Mouse (Mus musculus) midbrain, embryonic 13.5 days (tissue): ENCODE measurements around the gene Antxrl. TPM values are rescaled to one million over a fixed set of nuclear protein-coding genes. Genes with fewer than 3 reads are reported as not detected.

ENCODE experiments used
- ATAC-seq: fragments of 200-750 bp; cut with Nextera tagmentation; 2 replicates; pipeline ENCODE4 v1.8.0; 2017; ENCODE audit warnings: mild to moderate bottlenecking, moderate TSS enrichment, moderate library complexity
- H3K27ac ChIP-seq: fragments of 300-500 bp; sonication (generic); 2 replicates; pipeline ENCODE4 v1.5.1; 2015; ENCODE audit warnings: inconsistent platforms, mild to moderate bottlenecking, moderate library complexity
- H3K27me3 ChIP-seq: fragments of 300-500 bp; sonication (generic); 2 replicates; pipeline ENCODE4 v1.6.1; 2015; ENCODE audit warnings: mild to moderate bottlenecking, inconsistent platforms
- H3K36me3 ChIP-seq: fragments of 300-500 bp; sonication (generic); 2 replicates; pipeline ENCODE4 v1.6.1; 2015; ENCODE audit warnings: mild to moderate bottlenecking, inconsistent platforms
- H3K4me1 ChIP-seq: fragments of 300-500 bp; sonication (generic); replicated peaks from 2 replicates; pipeline ENCODE4 v1.6.1; 2015; ENCODE audit warnings: inconsistent platforms
- H3K4me2 ChIP-seq: fragments of 300-500 bp; sonication (generic); replicated peaks from 2 replicates; pipeline ENCODE4 v1.6.1; 2015; ENCODE audit warnings: moderate library complexity, mild to moderate bottlenecking, inconsistent platforms
- H3K4me3 ChIP-seq: fragments of 300-500 bp; sonication (generic); replicated peaks from 2 replicates; pipeline ENCODE4 v1.5.1; 2015; ENCODE audit warnings: mild to moderate bottlenecking, inconsistent platforms
- H3K9ac ChIP-seq: fragments of 300-500 bp; sonication (generic); replicated peaks from 2 replicates; pipeline ENCODE4 v1.6.1; 2015; ENCODE audit warnings: mild to moderate bottlenecking, inconsistent platforms
- H3K9me3 ChIP-seq: fragments of 300-500 bp; sonication (generic); 2 replicates; pipeline ENCODE4 v1.6.1; 2016; ENCODE audit warnings: mild to moderate bottlenecking, inconsistent platforms
- WGBS: fragments of 180-500 bp; shearing (Covaris S2); methylation state at CpG from one replicate; pipeline ENCODE4 v1.1.7; 2015; 5-methylcytosine and 5-hydroxymethylcytosine counted together
- polyA plus RNA-seq: library from polyadenylated mRNA; unstranded; fragments of >200 nt; fragmentation: Nextera tagmentation; extraction: Ambion mirVana; gene quantifications from 2 replicates; pipeline ENCODE4 v1.2.1, GENCODE M21; 2015

Antxrl gene
- polyA plus RNA-seq, result not detected in 2 replicates

- Histone ChIP-seq H3K9me3 (no peaks in the 10 kb centered on the region), H3K4me2 (no peak within 1 kb of the TSS), H3K4me3 (no peak within 1 kb of the TSS), H3K36me3 (no peaks in the 10 kb centered on the region), H3K27me3 (no peaks in the 10 kb centered on the region), H3K27ac (no peak within 1 kb of the TSS), H3K4me1 (no peaks in the 10 kb centered on the region), H3K9ac (no peak within 1 kb of the TSS)
- no peak for ATAC-seq
- WGBS, result 94% methylated on average over 6 of the region's 6 CpGs
Observed at GRCm38 (mm10) chr14:34052516-34052915, at the start of gene Antxrl. Antxrl (plus strand) TSS chr14:34052707.

- Histone ChIP-seq H3K4me2 (no peak within 1 kb of the TSS), H3K9ac (no peak within 1 kb of the TSS), H3K27ac (no peak within 1 kb of the TSS), H3K4me1 (no peaks in the 10 kb centered on the region), H3K36me3 (no peaks in the 10 kb centered on the region), H3K27me3 (no peaks in the 10 kb centered on the region), H3K9me3 (no peaks in the 10 kb centered on the region), H3K4me3 (no peak within 1 kb of the TSS)
- WGBS, result 91% methylated on average over 3 of the region's 3 CpGs
- ATAC-seq, result no peak
Observed at GRCm38 (mm10) chr14:34015063-34015462, 37.4 kb upstream of the Antxrl start, which contains the start of gene Gm30083. Gm30083 (minus strand) TSS chr14:34015182.

GRCm38 (mm10) chr14:34016381-34016780 lies 36.1 kb upstream of the Antxrl start, which contains the start of gene Gm5460:
Gm5460 (plus strand) TSS chr14:34016758.
- Histone ChIP-seq H3K4me3 (no peak within 1 kb of the TSS), H3K9ac (no peak within 1 kb of the TSS), H3K9me3 (no peaks in the 10 kb centered on the region), H3K27ac (no peak within 1 kb of the TSS), H3K4me1 (no peaks in the 10 kb centered on the region), H3K4me2 (no peak within 1 kb of the TSS), H3K27me3 (no peaks in the 10 kb centered on the region), H3K36me3 (no peaks in the 10 kb centered on the region)
- WGBS, result 95% methylated on average over 4 of the region's 4 CpGs
- no peak for ATAC-seq

GRCm38 (mm10) chr14:34016938-34017337 lies 35.6 kb upstream of the Antxrl start:
- 88% methylated on average over 2 of the region's 2 CpGs for WGBS
- H3K9me3 ChIP-seq, result no peaks in the 10 kb centered on the region
- no peak overlapping the region for H3K27ac ChIP-seq
- no peak overlapping the region for H3K9ac ChIP-seq
- ATAC-seq, result no peak
- no peaks in the 10 kb centered on the region for H3K36me3 ChIP-seq
- H3K27me3 ChIP-seq, result no peaks in the 10 kb centered on the region
- H3K4me3 ChIP-seq, result no peak overlapping the region
- no peak overlapping the region for H3K4me2 ChIP-seq
- no peaks in the 10 kb centered on the region for H3K4me1 ChIP-seq

GRCm38 (mm10) chr14:34026710-34027109 lies 25.8 kb upstream of the Antxrl start:
- H3K4me2 ChIP-seq, result no peak overlapping the region
- no peak overlapping the region for H3K9ac ChIP-seq
- peaks cover 3% of the 10 kb centered on the region for H3K9me3 ChIP-seq
- H3K36me3 ChIP-seq, result no peaks in the 10 kb centered on the region
- no peak overlapping the region for H3K27ac ChIP-seq
- WGBS, result 82% methylated on average over 2 of the region's 2 CpGs
- H3K4me1 ChIP-seq, result no peaks in the 10 kb centered on the region
- no peak for ATAC-seq
- H3K27me3 ChIP-seq, result no peaks in the 10 kb centered on the region
- H3K4me3 ChIP-seq, result no peak overlapping the region

GRCm38 (mm10) chr14:34033841-34034610 lies 18.5 kb upstream of the Antxrl start:
- Histone ChIP-seq H3K27ac (no peak overlapping the region), H3K36me3 (no peaks in the 10 kb centered on the region), H3K4me2 (no peak overlapping the region), H3K9ac (no peak overlapping the region), H3K9me3 (no peaks in the 10 kb centered on the region), H3K4me3 (no peak overlapping the region), H3K27me3 (no peaks in the 10 kb centered on the region), H3K4me1 (no peaks in the 10 kb centered on the region)
- no peak for ATAC-seq
- WGBS, result 83% methylated on average over 8 of the region's 8 CpGs

- ATAC-seq, result no peak
- H3K27ac ChIP-seq, result no peak overlapping the region
- H3K9me3 ChIP-seq, result no peaks in the 10 kb centered on the region
- no peaks in the 10 kb centered on the region for H3K36me3 ChIP-seq
- H3K4me2 ChIP-seq, result no peak overlapping the region
- no peak overlapping the region for H3K9ac ChIP-seq
- H3K27me3 ChIP-seq, result no peaks in the 10 kb centered on the region
- H3K4me3 ChIP-seq, result no peak overlapping the region
- no peaks in the 10 kb centered on the region for H3K4me1 ChIP-seq
- 83% methylated on average over 4 of the region's 4 CpGs for WGBS
Observed at GRCm38 (mm10) chr14:34041241-34041640, 11.3 kb upstream of the Antxrl start.

GRCm38 (mm10) chr14:34043341-34043740 lies 9.2 kb upstream of the Antxrl start:
- Histone ChIP-seq H3K9ac (no peak overlapping the region), H3K4me3 (no peak overlapping the region), H3K4me1 (no peaks in the 10 kb centered on the region), H3K9me3 (no peaks in the 10 kb centered on the region), H3K4me2 (no peak overlapping the region), H3K27ac (no peak overlapping the region), H3K27me3 (no peaks in the 10 kb centered on the region), H3K36me3 (no peaks in the 10 kb centered on the region)
- ATAC-seq, result no peak
- WGBS, result 80% methylated on average over 3 of the region's 3 CpGs

GRCm38 (mm10) chr14:34050101-34050779 lies 2.3 kb upstream of the Antxrl start:
- no peaks in the 10 kb centered on the region for H3K36me3 ChIP-seq
- no peak overlapping the region for H3K4me2 ChIP-seq
- no peaks in the 10 kb centered on the region for H3K9me3 ChIP-seq
- no peak overlapping the region for H3K9ac ChIP-seq
- H3K4me3 ChIP-seq, result no peak overlapping the region
- 83% methylated on average over 5 of the region's 5 CpGs for WGBS
- no peaks in the 10 kb centered on the region for H3K27me3 ChIP-seq
- H3K4me1 ChIP-seq, result no peaks in the 10 kb centered on the region
- no peak overlapping the region for H3K27ac ChIP-seq
- ATAC-seq, result no peak

GRCm38 (mm10) chr14:34071665-34072064 lies 19.2 kb downstream of the Antxrl start:
- WGBS, result 61% methylated on average over 6 of the region's 6 CpGs
- H3K9me3 ChIP-seq, result no peaks in the 10 kb centered on the region
- H3K4me2 ChIP-seq, result no peak overlapping the region
- no peak for ATAC-seq
- no peak overlapping the region for H3K4me3 ChIP-seq
- H3K27me3 ChIP-seq, result no peaks in the 10 kb centered on the region
- no peaks in the 10 kb centered on the region for H3K36me3 ChIP-seq
- no peak overlapping the region for H3K9ac ChIP-seq
- no peak overlapping the region for H3K27ac ChIP-seq
- no peaks in the 10 kb centered on the region for H3K4me1 ChIP-seq

GRCm38 (mm10) chr14:34075346-34075745 lies 22.8 kb downstream of the Antxrl start:
- 50% methylated on average over 4 of the region's 4 CpGs for WGBS
- Histone ChIP-seq H3K4me1 (no peaks in the 10 kb centered on the region), H3K36me3 (no peaks in the 10 kb centered on the region), H3K4me2 (no peak overlapping the region), H3K9me3 (no peaks in the 10 kb centered on the region), H3K4me3 (no peak overlapping the region), H3K27ac (no peak overlapping the region), H3K9ac (no peak overlapping the region), H3K27me3 (no peaks in the 10 kb centered on the region)
- no peak for ATAC-seq

- ATAC-seq, result no peak
- Histone ChIP-seq H3K4me3 (no peak overlapping the region), H3K27me3 (no peaks in the 10 kb centered on the region), H3K36me3 (no peaks in the 10 kb centered on the region), H3K9me3 (no peaks in the 10 kb centered on the region), H3K27ac (no peak overlapping the region), H3K4me2 (no peak overlapping the region), H3K4me1 (no peaks in the 10 kb centered on the region), H3K9ac (no peak overlapping the region)
- WGBS, result 72% methylated on average over 5 of the region's 5 CpGs
Observed at GRCm38 (mm10) chr14:34077222-34077621, 24.7 kb downstream of the Antxrl start.
